Mouse (Mus musculus): ENCODE results near the gene Carmil2. TPM values are rescaled to one million over a fixed set of nuclear protein-coding genes. Genes with fewer than 3 reads are reported as not detected.

Carmil2 gene
- total and polyA plus RNA-seq, 3 experiments = 9.5 to 62.7 TPM; not detected in 1

DNA sequence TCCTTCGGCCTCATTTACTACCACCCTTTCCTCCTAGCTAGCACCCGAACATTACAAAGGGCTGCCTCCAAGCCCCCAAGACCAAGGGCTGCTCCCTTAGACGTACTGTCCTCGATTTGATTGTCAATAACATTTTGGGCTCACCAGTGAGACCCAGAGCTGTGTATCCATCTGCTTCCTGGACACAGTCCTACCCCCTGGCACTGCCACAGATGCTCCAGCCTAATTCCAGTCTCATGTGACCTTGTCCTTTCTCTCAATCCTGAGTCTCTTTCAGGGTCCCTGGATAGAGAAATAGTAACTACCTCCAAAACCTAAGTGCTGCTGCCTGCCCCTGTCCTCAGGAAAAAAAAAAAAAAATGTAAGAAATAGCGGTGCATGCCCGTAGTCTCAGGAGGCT, 18.9 kb downstream of the Carmil2 start:
- Histone ChIP-seq H3K4me1 (ENCODE audit: control insufficient read depth in 1 of 2, insufficient read depth in 2 of 2, low read length in 2 of 2) (peaks cover 5 to 18% of the 10 kb centered on the region in 2 experiments; a peak in 3 of 4 replicates), H3K36me3 (ENCODE audit: control insufficient read depth in 1 of 2, insufficient read depth in 2 of 2, low read length in 2 of 2) (peaks cover 0 to 11% of the 10 kb centered on the region in 2 experiments; a peak in 2 of 4 replicates)

DNA sequence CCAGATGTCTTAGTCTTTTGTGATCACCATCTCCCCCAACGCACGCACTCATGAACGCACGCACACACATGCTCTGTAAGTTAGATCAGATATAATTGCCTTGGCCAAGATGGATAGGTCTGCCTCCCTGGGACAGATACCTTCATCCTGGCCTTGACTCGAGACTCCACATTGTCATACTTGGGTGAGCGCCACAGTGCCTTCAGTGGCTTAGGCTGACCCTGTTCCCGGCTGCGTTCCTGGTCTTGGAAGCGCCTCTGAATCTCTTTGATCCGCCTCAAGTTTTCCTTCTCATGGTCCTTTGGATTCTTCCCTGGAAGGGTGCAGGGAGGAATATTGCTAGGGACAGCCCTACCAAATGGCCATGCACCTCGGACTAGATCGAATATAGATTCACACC, 20.4 kb downstream of the Carmil2 start:
- peak overlapping the region; percentile 90 for H3K9ac ChIP-seq (ENCODE audit: control insufficient read depth, low read depth, low read length, poor library complexity, severe bottlenecking)
- TF ChIP-seq MXI1 (IDR thresholded peaks at IDR 0.05; ENCODE audit: low read depth, low read length) (0 out of 2 replicates have a peak, but pooled peaks have one; percentile 7), ETS1 (IDR thresholded peaks at IDR 0.05; ENCODE audit: low read depth, low read length) (no peak)
- peaks cover 0 to 11% of the 10 kb centered on the region in 2 experiments; a peak in 2 of 4 replicates for H3K36me3 ChIP-seq (ENCODE audit: control insufficient read depth in 1 of 2, insufficient read depth in 2 of 2, low read length in 2 of 2)
- H3K9me3 ChIP-seq (replicated peaks; ENCODE audit: insufficient read depth, low read length) = no peaks in the 10 kb centered on the region
- H3K4me3 ChIP-seq (ENCODE audit: control insufficient read depth in 1 of 2, insufficient read depth in 1 of 2, low read depth in 2 of 2, low read length in 2 of 2) = peak overlapping the region in 1 of 2 experiments; percentile 11; a peak in 2 of 4 replicates
- DNase-seq (ENCODE audit: low read depth, low spot score) = no peak
- no peak overlapping the region for H3K27ac ChIP-seq (ENCODE audit: control insufficient read depth, low read depth, low read length)
- H3K4me1 ChIP-seq (ENCODE audit: control insufficient read depth in 1 of 2, insufficient read depth in 2 of 2, low read length in 2 of 2) = peaks cover 5 to 13% of the 10 kb centered on the region in 2 experiments; a peak in 3 of 4 replicates
- peaks cover 14% of the 10 kb centered on the region for H3K79me2 ChIP-seq (ENCODE audit: control insufficient read depth, insufficient read depth, low read length, poor library complexity)
- H3K27me3 ChIP-seq (ENCODE audit: control insufficient read depth in 1 of 2, insufficient read depth in 2 of 2, low read length in 2 of 2) = no peaks in the 10 kb centered on the region

More for the DNA sequence above, 18.9 kb downstream of the Carmil2 start:
- no peak overlapping the region for H3K27ac ChIP-seq (ENCODE audit: control insufficient read depth, low read depth, low read length)
- H3K9ac ChIP-seq (ENCODE audit: control insufficient read depth, low read depth, low read length, poor library complexity, severe bottlenecking) = no peak overlapping the region
- peaks cover 18% of the 10 kb centered on the region for H3K79me2 ChIP-seq (ENCODE audit: control insufficient read depth, insufficient read depth, low read length, poor library complexity)
- no peaks in the 10 kb centered on the region for H3K27me3 ChIP-seq (ENCODE audit: control insufficient read depth in 1 of 2, insufficient read depth in 2 of 2, low read length in 2 of 2)
- H3K9me3 ChIP-seq (replicated peaks; ENCODE audit: insufficient read depth, low read length) = no peaks in the 10 kb centered on the region
- H3K4me3 ChIP-seq (ENCODE audit: control insufficient read depth in 1 of 2, insufficient read depth in 1 of 2, low read depth in 2 of 2, low read length in 2 of 2) = no peak overlapping the region
- TF ChIP-seq MXI1 (IDR thresholded peaks at IDR 0.05; ENCODE audit: low read depth, low read length) (no peak), MAX (IDR thresholded peaks at IDR 0.05; ENCODE audit: low read length) (no peak), POLR2AphosphoS5 (IDR thresholded peaks at IDR 0.05; ENCODE audit: borderline replicate concordance, low read depth, low read length) (no peak), CHD1 (IDR thresholded peaks at IDR 0.05; ENCODE audit: low read depth, low read length) (no peak), POLR2A (IDR thresholded peaks at IDR 0.05; ENCODE audit: control insufficient read depth in 1 of 2, insufficient read depth in 1 of 2, low read depth in 1 of 2, low read length in 2 of 2, poor library complexity in 1 of 2) (no peak), CHD2 (IDR thresholded peaks at IDR 0.05; ENCODE audit: low read length) (no peak), E2F4 (IDR thresholded peaks at IDR 0.05; ENCODE audit: borderline replicate concordance, low read depth, low read length) (no peak), MEF2A (IDR thresholded peaks at IDR 0.05; ENCODE audit: extremely low read depth, insufficient replicate concordance, low read depth, low read length, poor library complexity, severe bottlenecking) (no peak), KAT2A (conservative IDR thresholded peaks at IDR 0.05; ENCODE audit: low read depth, low read length) (no peak), SMC3 (IDR thresholded peaks at IDR 0.05; ENCODE audit: low read depth, low read length) (no peak), GABPA (IDR thresholded peaks at IDR 0.05; ENCODE audit: low read depth, low read length) (no peak), BHLHE40 (IDR thresholded peaks at IDR 0.05; ENCODE audit: borderline replicate concordance, low read depth, low read length) (no peak), GATA1 (IDR thresholded peaks at IDR 0.05; ENCODE audit: low read depth, low read length) (no peak), TCF12 (IDR thresholded peaks at IDR 0.05; ENCODE audit: low read depth, low read length) (no peak), MAZ (IDR thresholded peaks at IDR 0.05; ENCODE audit: low read depth, low read length) (no peak), HCFC1 (IDR thresholded peaks at IDR 0.05; ENCODE audit: low read depth, low read length) (no peak), ZMIZ1 (IDR thresholded peaks at IDR 0.05; ENCODE audit: low read depth, low read length) (no peak)
- no peak for DNase-seq (ENCODE audit: low read depth, low spot score)

Measured in MEL (cell line).